In genomic region chr3:97300370-97300769, GRCm38 (mm10) we compare ENCODE assay signal across 17 mouse cellular contexts. TPM values are rescaled to one million over a fixed set of nuclear protein-coding genes. Genes with fewer than 3 reads are reported as not detected.
DNase-seq lines count a peak whose midpoint lies in the region; TF ChIP-seq lines count a peak whose summit lies in the region.
"Had no signal": no experiment of that assay in that cellular context is flagged by ENCODE, and none has a peak within 500 bp of the region (broad histone marks: within the 10 kb centered on the region; RNA-seq: fewer than 3 reads in every experiment).

No protein-coding gene starts in this region.

- TF ChIP-seq POLR2A in lung, adult 2 months (IDR thresholded peaks at IDR 0.05; ENCODE audit: borderline replicate concordance, extremely low read depth, low read depth, low read length): no peak

- TF ChIP-seq CTCF in lung, adult 2 months (IDR thresholded peaks at IDR 0.05; ENCODE audit: insufficient read depth, low read length): no peak

- 92% methylated on average over 7 of the region's 7 CpGs for WGBS in lung, adult 2 months

- DNase-seq in 3134 (ENCODE audit: extremely low read depth, insufficient read length, low spot score) (peak; percentile 47), 3T3-L1 (ENCODE audit: low read depth, low spot score) (peak; percentile 69), NIH3T3 (ENCODE audit: low read depth) (peak; percentile 46)
- peak; percentile 37 for DNase-seq in adrenal gland, postnatal 14 days
- DNase-seq in testis, postnatal 10 days (ENCODE audit: low spot score): no peak
- no peak for DNase-seq in lung, adult 2 months
- no peak for DNase-seq in left cerebral cortex, adult 18-20 months (ENCODE audit: low spot score in 2 of 2)
- DNase-seq: cerebellum, adult 18-20 months; cerebellum, adult 9-11 months; cerebellum, postnatal 36 days; gastrocnemius, postnatal 14 days; heart, postnatal 36 days; kidney, adult 8-10 months had no signal

- H3K4me3 ChIP-seq in lung, adult 2 months (replicated peaks; ENCODE audit: extremely low read depth, low read depth, low read length): no peak overlapping the region
- H3K4me3 ChIP-seq: embryonic facial prominence, embryonic 13.5 days; forebrain, embryonic 12.5 days; heart, embryonic 13.5 days; hindbrain, embryonic 15.5 days had no signal

- H3K4me1 ChIP-seq in lung, adult 2 months (ENCODE audit: control insufficient read depth, insufficient read depth, low read length): no peaks in the 10 kb centered on the region

RNA-seq across cellular contexts. Expression of gene Bcl9, which starts 2.7 kb away (rescaled TPM):
- 14.7 and 19.2 TPM in 2 replicates for total RNA-seq in adrenal gland, postnatal 14 days (2021)
- polyA plus RNA-seq in lung, adult 2 months (2012; rRNA removed): 11.5 and 15.4 TPM in 2 replicates
- total RNA-seq in left cerebral cortex, adult 18-20 months (2021): 10 to 100 TPM; 52.1 to 58.1 TPM

Comparison
In these comparisons a context has a peak if more than half of its experiments do, and no peak if none do; other contexts are left out.
1. DNase-seq: peak in 3134 (single experiment), 3T3-L1 (single experiment), NIH3T3 (single experiment) and adrenal gland, postnatal 14 days (single experiment); none in testis, postnatal 10 days (single experiment), lung, adult 2 months (single experiment) and left cerebral cortex, adult 18-20 months (0 of 2).